19 mouse cellular contexts compared by ENCODE assay signal in genomic region chr6:61292927-61293326, GRCm38 (mm10).
A peak's percentile ranks its signal among the peaks of the same experiment; 100 is the strongest.
DNase-seq lines count a peak whose midpoint lies in the region; ATAC-seq and TF ChIP-seq lines count a peak whose summit lies in the region.
"Had no signal": no experiment of that assay in that cellular context is flagged by ENCODE, and none has a peak within 500 bp of the region (broad histone marks: within the 10 kb centered on the region; RNA-seq: fewer than 3 reads in every experiment).

No protein-coding gene starts in this region.

- no peak for TF ChIP-seq CTCF in lung, embryonic 14.5 days (IDR thresholded peaks at IDR 0.05; ENCODE audit: low read depth)

- peaks cover 5% of the 10 kb centered on the region for H3K4me1 ChIP-seq in lung, embryonic 14.5 days (ENCODE audit: insufficient read depth)
- H3K4me1 ChIP-seq: heart, embryonic 15.5 days; midbrain, embryonic 15.5 days had no signal

- H3K9ac ChIP-seq in lung, embryonic 14.5 days, result no peak overlapping the region
- H3K9ac ChIP-seq: heart, embryonic 15.5 days; hindbrain, embryonic 13.5 days; limb, embryonic 12.5 days; liver, embryonic 14.5 days; midbrain, embryonic 15.5 days; neural tube, embryonic 15.5 days had no signal

- no peaks in the 10 kb centered on the region for H3K27me3 ChIP-seq in lung, embryonic 14.5 days (ENCODE audit: insufficient read depth, low read length)
- H3K27me3 ChIP-seq: heart, embryonic 15.5 days; hindbrain, embryonic 13.5 days; limb, embryonic 12.5 days; midbrain, embryonic 15.5 days; neural tube, embryonic 15.5 days had no signal

- no peak overlapping the region for H3K4me3 ChIP-seq in lung, embryonic 14.5 days (ENCODE audit: low read depth, low read length)
- H3K4me3 ChIP-seq: heart, adult 2 months; heart, embryonic 15.5 days; hindbrain, embryonic 13.5 days; limb, embryonic 12.5 days; midbrain, embryonic 15.5 days; myocyte; neural tube, embryonic 15.5 days had no signal

- H3K4me2 ChIP-seq in lung, embryonic 14.5 days, result no peak overlapping the region
- H3K4me2 ChIP-seq: heart, embryonic 15.5 days; hindbrain, embryonic 13.5 days; limb, embryonic 12.5 days; midbrain, embryonic 15.5 days; neural tube, embryonic 15.5 days had no signal

- no peaks in the 10 kb centered on the region for H3K36me3 ChIP-seq in lung, embryonic 14.5 days (ENCODE audit: insufficient read depth)
- H3K36me3 ChIP-seq: heart, embryonic 15.5 days; hindbrain, embryonic 13.5 days; limb, embryonic 12.5 days; midbrain, embryonic 15.5 days; neural tube, embryonic 15.5 days had no signal

- H3K27ac ChIP-seq in lung, embryonic 14.5 days (ENCODE audit: low read depth), result no peak overlapping the region
- H3K27ac ChIP-seq: heart, adult 2 months; heart, embryonic 15.5 days; hindbrain, embryonic 13.5 days; limb, embryonic 12.5 days; liver, embryonic 14.5 days; midbrain, embryonic 15.5 days; neural tube, embryonic 15.5 days had no signal

- no peaks in the 10 kb centered on the region for H3K9me3 ChIP-seq in lung, embryonic 14.5 days (ENCODE audit: low read depth, low read length)
- H3K9me3 ChIP-seq: heart, embryonic 15.5 days; hindbrain, embryonic 13.5 days; limb, embryonic 12.5 days; midbrain, embryonic 15.5 days; neural tube, embryonic 15.5 days had no signal

- WGBS in lung, embryonic 14.5 days, result 46% methylated on average over 3 of the region's 3 CpGs

- peak; percentile 15 for DNase-seq in lung, embryonic 14.5 days
- DNase-seq in lung, postnatal 10 days, result no peak
- peak; percentile 11 for DNase-seq in forelimb bud, embryonic 11.5 days (ENCODE audit: low read depth, low spot score)
- DNase-seq in adrenal gland, postnatal 36 days, result no peak
- DNase-seq in right cerebral cortex, adult 2 months (ENCODE audit: low spot score in 2 of 2), result no peak
- DNase-seq: adrenal gland, adult 2 months; cerebellum, adult 9-11 months; heart, adult 2 months; thymus, postnatal 14 days had no signal

- ATAC-seq in lung, embryonic 14.5 days (ENCODE audit: insufficient read depth), result 0 out of 2 replicates have a peak, but pooled peaks have one; percentile 14
- peak; percentile 45 for ATAC-seq in CD4-positive, CD25-positive, alpha-beta regulatory T cell, adult 4 months
- peak; percentile 63; the same call in 1 of the 2 replicates for ATAC-seq in neutrophil, adult 5-6 weeks (ENCODE audit: extremely low read depth, insufficient number of reproducible peaks, low FRiP score, poor library complexity, severe bottlenecking)
- ATAC-seq: inflammation-experienced regulatory T-cells, adult 6 months; midbrain, embryonic 15.5 days had no signal

Comparison
In these comparisons a context has a peak if more than half of its experiments do, and no peak if none do; other contexts are left out.
1. DNase-seq: peak in lung, embryonic 14.5 days (single experiment) and forelimb bud, embryonic 11.5 days (single experiment); none in lung, postnatal 10 days (single experiment), adrenal gland, postnatal 36 days (0 of 2) and right cerebral cortex, adult 2 months (0 of 2).
2. Peak in every context shown above with its lines, with median percentiles within 50 percentile points of each other: ATAC-seq.